Mouse (Mus musculus): ENCODE data around the gene Mesd.

- TF ChIP-seq CTCF (IDR thresholded peaks at IDR 0.05; ENCODE audit: control insufficient read depth, insufficient read depth, low read length), result no peak
- TF ChIP-seq POLR2A (IDR thresholded peaks at IDR 0.05; ENCODE audit: borderline replicate concordance, control insufficient read depth, low read depth, low read length), result no peak
Observed at GRCm38 (mm10) chr7:83856353-83857207, 27.7 kb upstream of the Mesd start.
